Mouse (Mus musculus) T-helper 17 cell (primary cell): ENCODE results near the gene Abat.

Experiments
- in situ Hi-C, 2 experiments: fragments of 300-600 bp; cut with MboI, MseI; formaldehyde crosslinking; loops; 1 replicate in 1 of 2; 2 replicates in 1 of 2; pipeline ENCODE4 v1.15.1; 2025; ENCODE audit warnings: high pct_unique_total_duplicates in 2 of 2

Gene Abat

GRCm38 (mm10) chr16:8619659-8620314 is 106.6 kb downstream of the Abat start:
- in situ Hi-C loops, result loop anchor here in 1 of 2 experiments (10.0 kb wide), 1 partner anchor 875 kb away; no protein-coding TSS in a partner anchor

- in situ Hi-C loops, result loop anchor here in 1 of 2 experiments (10.0 kb wide), 1 partner anchor 876 kb away; no protein-coding TSS in a partner anchor
Observed at GRCm38 (mm10) chr16:8620315-8621115, 107.3 kb downstream of the Abat start.

GRCm38 (mm10) chr16:8630419-8630818 is 117.2 kb downstream of the Abat start:
- in situ Hi-C loops, result no loop called here

GRCm38 (mm10) chr16:8631428-8631827 is 118.2 kb downstream of the Abat start:
- in situ Hi-C loops, result no loop called here

GRCm38 (mm10) chr16:8636867-8637216 is 123.6 kb downstream of the Abat start:
- in situ Hi-C loops, result no loop called here

GRCm38 (mm10) chr16:8637217-8638051 is 124.2 kb downstream of the Abat start, which contains the start of the genes Pmm2 and Tmem186:
Gene Pmm2, plus strand, starts transcription at chr16:8637674.
Gene Tmem186, minus strand, starts transcription at chr16:8637712.
- in situ Hi-C loops, result no loop called here

GRCm38 (mm10) chr16:8638131-8638530 is 124.9 kb downstream of the Abat start:
- in situ Hi-C loops, result no loop called here

GRCm38 (mm10) chr16:8639466-8640191 is 126.4 kb downstream of the Abat start:
- in situ Hi-C loops, result no loop called here

GRCm38 (mm10) chr16:8643855-8644254 is 130.6 kb downstream of the Abat start:
- in situ Hi-C loops, result no loop called here

GRCm38 (mm10) chr16:8645546-8645945 is 132.3 kb downstream of the Abat start:
- in situ Hi-C loops, result no loop called here

- in situ Hi-C loops, result no loop called here
Observed at GRCm38 (mm10) chr16:8650007-8650406, 136.8 kb downstream of the Abat start.

GRCm38 (mm10) chr16:8655108-8655507 is 141.9 kb downstream of the Abat start:
- in situ Hi-C loops, result no loop called here

- in situ Hi-C loops, result no loop called here
Observed at GRCm38 (mm10) chr16:8655599-8655998, 142.4 kb downstream of the Abat start.

GRCm38 (mm10) chr16:8656256-8656655 is 143.0 kb downstream of the Abat start:
- in situ Hi-C loops, result no loop called here

GRCm38 (mm10) chr16:8658349-8658748 is 145.1 kb downstream of the Abat start:
- in situ Hi-C loops, result no loop called here

- in situ Hi-C loops, result no loop called here
Observed at GRCm38 (mm10) chr16:8658764-8659163, 145.5 kb downstream of the Abat start.

- in situ Hi-C loops, result no loop called here
Observed at GRCm38 (mm10) chr16:8663022-8663421, 149.8 kb downstream of the Abat start.

- in situ Hi-C loops, result no loop called here
Observed at GRCm38 (mm10) chr16:8663606-8664539, 150.6 kb downstream of the Abat start.

GRCm38 (mm10) chr16:8665367-8665766 is 152.1 kb downstream of the Abat start:
- in situ Hi-C loops, result no loop called here

- in situ Hi-C loops, result no loop called here
Observed at GRCm38 (mm10) chr16:8666452-8666851, 153.2 kb downstream of the Abat start.
